Mouse (Mus musculus) c-Kit-positive CD71-negative TER-119-negative erythroid progenitor cells, embryonic 14.5 days (primary cell): ENCODE results near the gene Gm49721.
"Not testable (repeated sequence)": the region's sequence is repeated elsewhere in the genome, so short reads cannot be mapped to it uniquely, and the experiment has no call there.

Source experiments
- DNase-seq: peaks from one replicate; pipeline ENCODE4 v3.0.0-alpha.2; 2013; ENCODE audit warnings: low read depth

Gene Gm49721

GRCm38 (mm10) chr17:7075519-7075918, 96.8 kb downstream of the Gm49721 start:
- not testable (repeated sequence) for DNase-seq

DNA sequence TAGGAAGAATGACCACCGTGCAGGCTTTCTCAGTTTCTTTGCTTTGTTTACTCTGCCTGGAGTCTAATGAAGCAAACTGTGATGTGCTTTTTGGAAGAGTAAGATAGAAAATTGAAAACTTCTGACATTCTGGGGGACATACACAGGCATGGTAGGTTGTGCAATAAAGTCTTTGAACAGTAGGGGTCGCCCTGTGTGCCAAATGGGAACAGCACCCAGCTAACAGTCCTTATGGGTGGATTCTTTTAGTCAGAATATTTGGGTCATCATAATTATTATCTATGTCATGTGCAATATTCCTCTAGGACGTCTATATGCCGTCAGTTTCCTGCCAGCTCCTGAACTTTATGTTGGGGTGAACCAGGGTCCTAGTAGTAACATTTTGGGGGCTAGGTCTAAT, 100.9 kb downstream of the Gm49721 start:
- DNase-seq = not testable (repeated sequence)

- not testable (repeated sequence) for DNase-seq
Observed at GRCm38 (mm10) chr17:7084523-7084922, 105.8 kb downstream of the Gm49721 start.

DNA sequence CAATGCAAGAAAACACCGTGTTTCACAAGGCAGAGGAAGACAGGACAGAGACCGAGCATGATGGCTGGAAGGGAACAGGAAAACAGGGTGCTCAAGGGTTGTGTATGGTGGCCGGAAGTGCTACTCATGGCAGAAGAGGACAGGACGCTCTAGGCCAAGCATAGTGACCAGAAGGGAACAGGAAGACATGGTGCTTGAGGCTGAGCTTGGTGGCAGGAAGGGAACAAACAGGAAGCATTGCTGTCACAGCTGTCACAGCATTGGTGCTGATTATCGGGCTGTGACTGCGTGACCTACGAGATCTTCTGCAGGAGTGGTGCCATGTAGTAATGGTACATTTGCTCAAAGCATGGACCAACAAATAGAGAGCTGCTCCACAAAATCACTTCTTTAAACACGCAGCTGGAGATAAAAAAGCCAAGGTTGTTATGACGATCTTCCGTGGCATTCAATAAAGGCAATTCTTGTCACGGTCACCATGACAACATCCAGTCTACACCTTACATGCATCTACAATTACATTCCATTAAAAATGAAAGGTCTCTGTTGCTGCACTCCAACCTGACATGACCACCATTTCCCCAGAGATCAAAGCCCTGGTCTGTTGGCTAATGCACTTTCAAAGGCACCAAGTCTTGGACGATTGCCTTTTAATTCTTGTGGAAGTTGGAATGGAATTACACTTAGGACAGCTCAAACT, 106.9 kb downstream of the Gm49721 start:
- DNase-seq = not testable (repeated sequence)

- DNase-seq = not testable (repeated sequence)
Observed at GRCm38 (mm10) chr17:7086836-7087235, 108.1 kb downstream of the Gm49721 start.
